Mouse (Mus musculus) heart, postnatal 36 days (tissue): Measurements from ENCODE around the gene Nr5a2. TPM values are rescaled to one million over a fixed set of nuclear protein-coding genes. Genes with fewer than 3 reads are reported as not detected.
"Not testable (repeated sequence)": the region's sequence is repeated elsewhere in the genome, so short reads cannot be mapped to it uniquely, and the experiment has no call there.

ENCODE experiments used
- DNase-seq, 2 experiments: peaks; one replicate each; pipeline ENCODE4 v3.0.0; 2021 to 2022
- intact Hi-C: fragments of 180-260 bp; cut with DNase I; formaldehyde crosslinking; loops from one replicate; pipeline ENCODE4 v1.15.1; 2025
- total RNA-seq, 2 experiments: library from RNA; stranded (reverse); gene quantifications; 2 replicates each; pipeline ENCODE4 v1.2.3; 2021

The Nr5a2 gene
- total RNA-seq, 2 experiments from 2014 or later: 0.58 to 0.92 TPM

GRCm38 (mm10) chr1:136859454-136859853, 100.8 kb downstream of the Nr5a2 start:
- DNase-seq: no peak
- intact Hi-C loops: no loop called here

GRCm38 (mm10) chr1:136858724-136859123, 101.5 kb downstream of the Nr5a2 start:
- intact Hi-C loops: no loop called here
- DNase-seq: no peak

DNA sequence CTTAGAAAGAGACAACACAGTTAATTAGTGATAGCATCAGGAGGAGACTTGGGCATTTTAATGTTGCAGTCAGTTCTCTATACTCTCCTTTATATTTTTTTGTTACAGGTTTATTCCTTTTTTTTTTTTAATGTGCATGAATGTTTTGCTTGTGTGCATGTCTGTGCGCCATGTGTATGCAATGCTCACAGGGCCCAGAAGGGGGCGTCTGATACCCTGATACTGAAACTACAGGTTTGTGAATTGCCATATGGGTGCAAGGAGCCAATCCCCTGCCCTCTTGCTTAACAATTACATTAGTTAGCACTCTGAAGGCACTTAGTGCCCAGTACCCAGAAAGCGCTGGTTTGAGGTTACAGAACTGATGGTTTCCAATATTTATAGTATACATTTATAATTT, 104.1 kb downstream of the Nr5a2 start:
- DNase-seq: no peak
- intact Hi-C loops: no loop called here

GRCm38 (mm10) chr1:136848791-136849190, 111.5 kb downstream of the Nr5a2 start:
- intact Hi-C loops: no loop called here
- no peak for DNase-seq

GRCm38 (mm10) chr1:136846081-136846480, 114.2 kb downstream of the Nr5a2 start:
- DNase-seq: no peak
- intact Hi-C loops: no loop called here

GRCm38 (mm10) chr1:136845341-136845740, 114.9 kb downstream of the Nr5a2 start:
- intact Hi-C loops: loop anchor here (1.0 kb wide), 1 partner anchor 95 kb away; no protein-coding TSS in a partner anchor
- DNase-seq: no peak

GRCm38 (mm10) chr1:136840512-136840911, 119.7 kb downstream of the Nr5a2 start:
- no peak for DNase-seq
- intact Hi-C loops: no loop called here

DNA sequence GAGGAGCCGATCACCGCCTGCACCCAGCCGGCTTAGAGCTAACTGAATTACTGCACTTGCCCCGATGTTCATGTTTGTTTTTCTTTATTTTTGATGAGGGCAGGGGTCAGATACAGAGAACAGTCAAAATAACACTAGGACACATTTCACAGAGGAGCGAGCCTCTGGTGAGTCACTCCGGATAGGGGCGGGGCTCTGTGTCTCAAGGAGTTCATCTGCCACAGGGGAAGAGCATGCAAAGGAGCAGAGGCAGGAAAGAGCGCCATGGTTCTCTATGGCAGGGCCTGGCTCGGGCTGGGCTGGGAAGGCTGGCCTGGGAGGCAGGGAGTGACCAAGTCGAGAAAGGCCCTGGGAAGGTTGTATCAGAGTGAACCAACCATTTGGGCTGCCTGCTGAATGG, 121.0 kb downstream of the Nr5a2 start:
- peak in 1 of 2 experiments; percentile 7 for DNase-seq
- intact Hi-C loops: no loop called here

- DNase-seq: no peak
- intact Hi-C loops: loop anchor here (5.0 kb wide), 1 partner anchor 35 kb away; no protein-coding TSS in a partner anchor
Measured at GRCm38 (mm10) chr1:136832305-136833152, 127.7 kb downstream of the Nr5a2 start.

DNA sequence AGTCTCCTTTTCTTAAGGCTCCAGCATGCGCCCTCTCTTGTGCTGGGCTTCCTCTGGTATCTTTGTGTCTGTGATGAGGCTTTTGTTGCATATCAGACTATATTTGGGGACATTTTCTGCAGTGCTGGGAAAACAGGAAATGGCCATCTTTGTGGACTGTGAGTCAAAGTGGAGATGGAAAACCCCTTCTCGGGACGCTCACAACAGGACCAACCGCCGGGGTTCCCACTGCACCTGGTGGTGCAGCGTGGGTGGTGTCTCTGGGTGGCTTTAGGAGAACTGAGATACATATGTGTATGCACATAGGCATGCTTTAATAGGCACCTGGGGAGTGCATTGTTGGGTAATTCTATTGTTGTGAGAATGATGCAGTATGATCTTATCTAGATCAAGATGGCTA, 129.3 kb downstream of the Nr5a2 start:
- no peak for DNase-seq
- intact Hi-C loops: loop anchor here (5.0 kb wide), 1 partner anchor 36 kb away; no protein-coding TSS in a partner anchor

GRCm38 (mm10) chr1:136829931-136830330, 130.3 kb downstream of the Nr5a2 start:
- no peak for DNase-seq
- intact Hi-C loops: loop anchor here (5.0 kb wide), 1 partner anchor 37 kb away; no protein-coding TSS in a partner anchor

- intact Hi-C loops: no loop called here
- no peak for DNase-seq
Measured at GRCm38 (mm10) chr1:136823897-136824296, 136.4 kb downstream of the Nr5a2 start.

DNA sequence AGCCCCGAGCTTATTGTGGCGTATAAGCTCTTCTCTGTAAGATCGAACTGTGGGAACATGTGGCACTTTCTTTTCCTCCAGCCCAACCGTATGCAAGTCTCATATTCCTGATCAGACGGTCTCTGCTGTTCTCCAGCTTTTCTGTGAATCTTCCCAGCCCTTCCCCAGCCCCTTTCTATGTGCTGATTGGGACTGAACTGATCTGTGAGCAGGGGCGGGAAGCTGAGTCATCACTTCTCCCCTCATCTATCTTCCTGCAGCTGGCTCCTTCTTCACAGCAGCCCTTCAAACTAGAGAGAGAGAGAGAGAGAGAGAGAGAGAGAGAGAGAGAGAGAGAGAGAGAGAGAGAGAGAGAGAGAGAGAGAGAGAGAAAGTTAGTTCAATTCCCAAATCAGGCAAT, 159.6 kb downstream of the Nr5a2 start:
- intact Hi-C loops: no loop called here
- DNase-seq: no peak

DNA sequence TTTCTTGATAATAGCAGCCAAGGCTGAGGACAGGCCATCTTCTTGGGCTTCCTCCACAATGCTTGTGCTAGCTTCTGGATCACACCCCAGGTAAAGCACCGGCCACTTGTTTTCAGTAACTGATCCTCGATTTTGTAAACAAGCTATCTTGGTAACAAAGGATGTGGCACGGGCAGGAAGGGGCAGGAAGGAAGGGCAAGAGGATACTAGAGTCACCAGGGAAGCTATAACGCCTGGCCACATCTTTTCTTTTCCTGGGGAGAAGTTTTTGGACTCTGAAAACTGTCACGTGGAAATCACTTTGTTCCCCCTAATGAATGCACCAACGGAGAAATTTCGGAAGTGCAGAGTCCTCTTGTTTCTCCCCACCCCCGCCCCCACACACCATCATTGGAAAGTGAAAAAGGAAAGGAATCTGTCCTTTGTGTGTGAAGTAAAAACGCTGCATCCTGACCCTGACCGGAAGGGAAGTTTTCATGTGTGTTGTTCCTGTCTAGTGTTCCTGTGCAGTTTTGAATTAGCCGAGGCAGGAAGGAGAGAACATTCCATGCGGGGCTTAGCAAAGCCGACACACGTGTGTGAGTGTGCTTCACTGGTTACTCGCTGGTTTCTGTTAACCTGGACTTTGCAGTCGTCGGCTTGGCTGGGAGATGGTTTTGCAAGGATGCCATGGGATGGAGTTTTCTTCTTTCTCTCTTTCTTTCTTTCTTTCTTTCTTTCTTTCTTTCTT, 163.7 kb downstream of the Nr5a2 start:
- no peak for DNase-seq
- intact Hi-C loops: no loop called here

DNA sequence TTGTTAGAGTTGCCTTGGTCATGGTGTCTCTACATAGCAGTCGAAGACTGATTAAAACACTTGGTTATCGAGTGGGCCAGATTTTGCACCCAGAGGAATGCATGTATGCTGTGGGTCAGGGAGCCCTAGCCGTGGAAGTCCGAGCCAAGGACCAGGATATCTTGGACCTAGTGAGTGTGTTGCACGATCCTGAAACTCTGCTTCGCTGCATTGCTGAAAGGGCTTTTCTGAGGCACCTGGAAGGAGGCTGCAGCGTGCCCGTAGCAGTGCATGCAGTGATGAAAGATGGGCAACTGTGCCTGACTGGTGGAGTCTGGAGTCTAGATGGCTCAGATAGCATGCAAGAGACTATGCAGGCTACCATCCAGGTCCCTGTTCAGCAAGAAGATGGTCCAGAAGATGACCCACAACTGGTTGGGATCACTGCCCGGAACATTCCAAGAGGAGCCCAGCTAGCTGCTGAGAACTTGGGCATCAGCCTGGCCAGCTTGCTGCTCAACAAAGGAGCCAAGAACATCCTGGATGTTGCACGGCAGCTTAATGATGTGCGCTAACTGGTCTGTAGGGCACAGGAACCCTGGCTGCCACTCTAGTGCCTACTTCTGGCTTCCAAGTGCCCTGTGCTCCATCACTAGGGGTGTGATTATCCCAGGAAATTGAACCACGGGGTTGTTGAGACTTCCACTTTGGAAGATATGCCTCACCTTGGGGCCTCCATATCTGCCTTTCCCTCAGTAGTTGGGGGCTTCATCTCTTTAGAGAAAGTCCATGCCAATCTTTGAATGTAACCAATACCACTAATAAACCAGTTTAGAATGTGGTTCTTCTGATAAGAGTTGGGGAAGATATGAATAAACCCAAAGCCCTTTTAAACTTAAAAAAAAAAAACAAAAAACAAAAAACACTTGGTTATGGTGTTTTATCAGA, 167.0 kb downstream of the Nr5a2 start:
- DNase-seq, intact Hi-C loops: not testable (repeated sequence)
